Mouse (Mus musculus): Measurements from ENCODE around the gene Dop1a. TPM values are rescaled to one million over a fixed set of nuclear protein-coding genes. Genes with fewer than 3 reads are reported as not detected.
A peak's percentile ranks its signal among the peaks of the same experiment; 100 is the strongest.
"Not testable (repeated sequence)": the region's sequence is repeated elsewhere in the genome, so short reads cannot be mapped to it uniquely, and the experiment has no call there.

Gene Dop1a
- polyA plus RNA-seq, 1 experiment from 2014 or later: 32.8 TPM

DNA sequence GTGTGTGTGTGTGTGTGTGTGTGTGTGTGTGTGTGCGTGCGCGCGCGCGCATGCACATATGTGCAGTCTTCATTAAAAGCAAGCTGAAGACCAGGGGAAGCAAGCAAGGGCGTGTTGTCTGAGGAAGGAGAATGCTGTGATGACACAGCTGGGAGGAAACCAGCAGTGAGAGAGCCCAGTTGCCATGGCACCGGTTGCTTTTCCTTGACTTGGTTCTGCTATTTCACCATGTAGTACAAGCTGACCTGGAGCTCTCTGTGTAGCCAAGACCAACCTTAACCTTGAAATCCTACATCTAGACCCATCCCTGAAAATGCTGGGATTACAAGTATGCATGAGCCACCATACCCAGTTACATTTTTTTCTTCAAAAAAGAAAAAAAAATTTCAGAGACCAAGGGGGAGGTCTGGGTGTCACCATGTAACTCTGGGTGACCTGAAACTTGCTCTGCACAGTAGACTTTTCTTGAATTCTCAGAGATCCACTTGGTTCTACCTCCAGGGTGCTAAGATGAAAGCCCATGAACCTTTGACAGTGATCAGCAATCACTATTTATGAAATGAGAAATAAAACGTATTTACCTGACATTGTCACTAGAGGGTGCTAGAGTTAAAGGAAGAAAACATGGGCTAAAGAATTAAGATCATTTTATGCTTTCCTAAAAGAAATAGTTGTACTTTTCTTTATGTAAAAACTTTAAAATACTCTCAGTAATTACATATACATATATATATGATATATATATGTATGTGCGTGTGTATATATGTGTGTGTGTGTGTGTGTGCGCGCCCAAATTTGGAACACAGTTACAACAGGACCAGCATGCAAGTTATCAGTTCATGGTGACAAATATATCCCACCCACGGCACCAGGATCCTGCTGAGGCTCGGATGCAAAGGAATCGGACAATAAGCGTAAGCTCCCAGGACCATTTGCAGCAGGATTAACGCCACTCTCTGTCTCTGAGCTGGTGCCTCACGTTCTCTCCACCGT lies 126.0 kb downstream of the Dop1a start:
- no peaks in the 10 kb centered on the region for H3K9me3 ChIP-seq
- H3K4me1 ChIP-seq (replicated peaks): no peaks in the 10 kb centered on the region; the same call in 1 of the 2 replicates
- H3K36me3 ChIP-seq: peaks cover 7% of the 10 kb centered on the region; the same call in 1 of the 2 replicates
- no peak overlapping the region for H3K9ac ChIP-seq
- no peak overlapping the region for H3K27ac ChIP-seq (replicated peaks)
- no peak overlapping the region for H3K4me2 ChIP-seq
- 76% methylated on average over 19 of the region's 19 CpGs for WGBS
- no peaks in the 10 kb centered on the region for H3K27me3 ChIP-seq
- ATAC-seq (ENCODE audit: low FRiP score, low read depth): 0 out of 2 replicates have a peak, but pooled peaks have one; percentile 40
- H3K4me3 ChIP-seq: no peak overlapping the region

DNA sequence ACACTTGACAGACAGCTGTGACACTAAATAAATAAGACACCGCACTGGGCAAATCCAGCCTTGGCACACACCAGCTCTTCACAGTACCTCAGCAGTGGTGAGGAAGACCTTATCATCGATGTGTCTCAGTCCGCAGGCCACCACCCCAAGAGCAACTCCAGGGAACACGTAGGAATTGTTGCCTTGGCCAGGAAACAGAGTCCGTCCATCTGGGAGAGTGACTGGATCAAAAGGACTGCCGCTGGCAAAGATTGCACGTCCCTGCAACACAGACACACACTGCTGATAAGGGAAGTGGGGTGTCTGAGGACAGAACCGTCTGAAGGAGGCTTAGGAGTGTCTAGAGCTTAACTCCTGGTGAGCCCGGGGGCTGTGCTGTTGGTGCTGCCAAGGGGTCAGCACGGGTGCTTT lies 127.4 kb downstream of the Dop1a start:
- H3K27me3 ChIP-seq; H3K9ac ChIP-seq; H3K36me3 ChIP-seq; H3K4me3 ChIP-seq; H3K4me2 ChIP-seq; H3K4me1 ChIP-seq (replicated peaks); H3K9me3 ChIP-seq; H3K27ac ChIP-seq (replicated peaks): not testable (repeated sequence)
- WGBS: 69% methylated on average over 10 of the region's 10 CpGs
- 0 out of 2 replicates have a peak, but pooled peaks have one; percentile 54 for ATAC-seq (ENCODE audit: low FRiP score, low read depth)

DNA sequence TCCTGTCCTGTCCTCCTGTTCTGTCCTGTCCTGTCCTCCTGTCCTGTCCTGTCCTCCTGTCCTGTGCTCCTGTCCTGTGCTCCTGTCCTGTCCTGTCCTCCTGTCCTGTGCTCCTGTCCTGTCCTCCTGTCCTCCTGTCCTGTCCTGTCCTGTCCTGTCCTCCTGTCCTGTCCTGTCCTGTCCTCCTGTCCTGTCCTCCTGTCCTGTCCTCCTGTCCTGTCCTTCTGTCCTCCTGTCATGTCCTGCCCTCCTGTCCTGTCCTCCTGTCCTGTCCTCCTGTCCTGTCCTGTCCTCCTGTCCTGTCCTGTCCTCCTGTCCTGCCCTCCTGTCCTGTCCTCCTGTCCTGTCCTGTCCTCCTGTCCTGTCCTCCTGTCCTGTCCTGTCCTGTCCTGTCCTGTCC lies 130.0 kb downstream of the Dop1a start:
- ATAC-seq (ENCODE audit: low FRiP score, low read depth); H3K27me3 ChIP-seq; H3K4me2 ChIP-seq; H3K27ac ChIP-seq (replicated peaks); H3K9ac ChIP-seq; H3K36me3 ChIP-seq; H3K4me3 ChIP-seq; H3K9me3 ChIP-seq; H3K4me1 ChIP-seq (replicated peaks): not testable (repeated sequence)

DNA sequence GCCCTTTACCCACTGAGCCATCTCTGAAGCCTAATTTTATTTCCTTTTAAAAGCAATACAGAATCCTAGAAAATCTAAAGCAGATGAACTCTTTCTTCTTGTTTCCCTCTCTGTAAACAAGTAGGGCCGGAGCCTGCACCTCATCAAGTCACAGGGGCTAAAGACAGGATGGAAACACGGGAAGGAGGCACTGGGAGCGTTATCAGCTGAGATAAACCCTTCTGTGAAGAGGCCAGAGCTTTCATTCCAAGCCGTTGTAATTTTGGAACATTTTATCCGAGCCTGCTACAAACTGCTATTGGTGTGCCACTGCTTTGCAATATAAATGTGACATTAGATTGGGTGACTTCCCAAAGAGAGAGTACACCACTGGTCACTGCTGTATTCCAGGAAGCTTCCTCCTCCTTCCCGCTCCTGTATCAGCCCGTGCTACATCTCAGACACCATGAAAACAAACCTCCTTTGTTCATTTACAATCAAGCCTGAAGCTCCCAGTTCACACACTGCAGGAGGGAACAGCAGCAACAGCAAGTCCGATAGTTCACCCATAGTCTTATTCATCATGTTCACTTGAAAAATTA lies 132.9 kb downstream of the Dop1a start:
- H3K4me1 ChIP-seq (replicated peaks): no peaks in the 10 kb centered on the region
- peaks cover 3% of the 10 kb centered on the region; the same call in 1 of the 2 replicates for H3K36me3 ChIP-seq
- no peak for ATAC-seq (ENCODE audit: low FRiP score, low read depth)
- WGBS: 61% methylated on average over 8 of the region's 8 CpGs
- no peak overlapping the region for H3K4me2 ChIP-seq
- H3K27ac ChIP-seq (replicated peaks): no peak overlapping the region
- H3K9me3 ChIP-seq: no peaks in the 10 kb centered on the region
- no peak overlapping the region for H3K9ac ChIP-seq
- H3K4me3 ChIP-seq: no peak overlapping the region
- no peaks in the 10 kb centered on the region for H3K27me3 ChIP-seq

Other genes starting within 250 kb of the Dop1a start
- 6.9 and 7.9 TPM in 2 replicates for gene Ube2cbp, start 2.2 kb upstream of the Dop1a start, polyA plus RNA-seq (2015; fragmentation: Nextera tagmentation; extraction: Ambion mirVana)
- gene Pgm3, start 104.7 kb downstream of the Dop1a start, polyA plus RNA-seq (2015; fragmentation: Nextera tagmentation; extraction: Ambion mirVana): 35.0 and 35.8 TPM in 2 replicates
- gene Rwdd2a, start 104.8 kb downstream of the Dop1a start, polyA plus RNA-seq (2015; fragmentation: Nextera tagmentation; extraction: Ambion mirVana): 25.2 and 29.3 TPM in 2 replicates
- gene Me1, start 228.8 kb downstream of the Dop1a start, polyA plus RNA-seq (2015; fragmentation: Nextera tagmentation; extraction: Ambion mirVana): 49.8 and 52.6 TPM in 2 replicates

All from hindbrain, embryonic 15.5 days (tissue).